Mouse (Mus musculus) stomach, embryonic 14.5 days (tissue): ENCODE data around the gene Gm42791. TPM values are rescaled to one million over a fixed set of nuclear protein-coding genes. Genes with fewer than 3 reads are reported as not detected.
A peak's percentile ranks its signal among the peaks of the same experiment; 100 is the strongest.

ENCODE experiments used
- ATAC-seq: fragments of 200-750 bp; cut with Nextera tagmentation; 2 replicates; pipeline ENCODE4 v1.8.0; 2017; ENCODE audit warnings: low read depth, moderate TSS enrichment; ENCODE audit not compliant: insufficient number of reproducible peaks, insufficient read depth, low FRiP score
- H3K27ac ChIP-seq: fragments of 300-500 bp; sonication (generic); 2 replicates; pipeline ENCODE4 v1.5.1; 2014; ENCODE audit warnings: mild to moderate bottlenecking, low read length, moderate library complexity, mixed read lengths
- H3K27me3 ChIP-seq: fragments of 300-500 bp; sonication (generic); 2 replicates; pipeline ENCODE4 v1.6.1; 2014; ENCODE audit warnings: low read length, control low read depth, mixed read lengths; ENCODE audit not compliant: control insufficient read depth, insufficient read depth
- H3K36me3 ChIP-seq: fragments of 300-500 bp; sonication (generic); 2 replicates; pipeline ENCODE4 v1.6.1; 2014; ENCODE audit warnings: mild to moderate bottlenecking, control low read depth, low read length, moderate library complexity, mixed read lengths; ENCODE audit not compliant: control insufficient read depth, insufficient read depth
- H3K4me1 ChIP-seq: fragments of 300-500 bp; sonication (generic); 2 replicates; pipeline ENCODE4 v1.6.1; 2014; ENCODE audit warnings: low read length, control low read depth, mixed read lengths; ENCODE audit not compliant: control insufficient read depth, insufficient read depth
- H3K4me2 ChIP-seq: fragments of 300-500 bp; sonication (generic); replicated peaks from 2 replicates; pipeline ENCODE4 v1.6.1; 2014; ENCODE audit warnings: low read depth, low read length, control low read depth
- H3K4me3 ChIP-seq: fragments of 300-500 bp; sonication (generic); 2 replicates; pipeline ENCODE4 v1.5.1; 2014; ENCODE audit warnings: low read depth, low read length, control low read depth
- H3K9ac ChIP-seq: fragments of 300-500 bp; sonication (generic); replicated peaks from 2 replicates; pipeline ENCODE4 v1.6.1; 2014; ENCODE audit warnings: low read depth, mild to moderate bottlenecking, control low read depth, low read length, moderate library complexity, mixed read lengths
- H3K9me3 ChIP-seq: fragments of 300-500 bp; sonication (generic); 2 replicates; pipeline ENCODE4 v1.6.1; 2016; ENCODE audit warnings: low read depth, low read length, control low read depth; ENCODE audit not compliant: control insufficient read depth
- WGBS: fragments of 180-500 bp; shearing (Covaris S2); extraction: QIAGEN DNeasy Blood & Tissue Kit; methylation state at CpG from one replicate; pipeline ENCODE4 v1.1.7; 2014; 5-methylcytosine and 5-hydroxymethylcytosine counted together
- polyA plus RNA-seq: library from polyadenylated mRNA; unstranded; fragments of >200 nt; fragmentation: Nextera tagmentation; extraction: Ambion mirVana; gene quantifications from 2 replicates; pipeline ENCODE4 v1.2.1, GENCODE M21; 2014

The Gm42791 gene
- polyA plus RNA-seq, 1 experiment from 2014 or later = not detected

DNA sequence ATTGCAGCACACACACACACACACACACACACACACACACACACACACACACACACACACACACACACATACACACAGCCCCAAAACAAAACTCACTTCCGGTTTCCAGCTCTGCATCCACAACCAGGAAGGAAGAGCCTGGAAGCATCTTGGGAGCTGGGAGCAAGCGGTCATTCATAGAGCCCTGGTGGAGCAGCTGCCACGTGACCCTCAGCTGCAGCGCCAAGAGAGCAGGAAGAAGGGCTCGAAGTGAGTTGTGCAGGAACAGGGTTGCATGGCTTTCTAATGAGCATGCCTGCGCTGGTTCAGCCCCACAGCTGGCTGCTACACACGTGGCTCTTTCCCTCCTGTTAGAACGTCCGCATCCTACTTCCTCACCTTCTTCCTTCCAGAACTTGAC lies 25.3 kb downstream of the Gm42791 start:
- ATAC-seq = peak; percentile 34; the same call in 1 of the 2 replicates

DNA sequence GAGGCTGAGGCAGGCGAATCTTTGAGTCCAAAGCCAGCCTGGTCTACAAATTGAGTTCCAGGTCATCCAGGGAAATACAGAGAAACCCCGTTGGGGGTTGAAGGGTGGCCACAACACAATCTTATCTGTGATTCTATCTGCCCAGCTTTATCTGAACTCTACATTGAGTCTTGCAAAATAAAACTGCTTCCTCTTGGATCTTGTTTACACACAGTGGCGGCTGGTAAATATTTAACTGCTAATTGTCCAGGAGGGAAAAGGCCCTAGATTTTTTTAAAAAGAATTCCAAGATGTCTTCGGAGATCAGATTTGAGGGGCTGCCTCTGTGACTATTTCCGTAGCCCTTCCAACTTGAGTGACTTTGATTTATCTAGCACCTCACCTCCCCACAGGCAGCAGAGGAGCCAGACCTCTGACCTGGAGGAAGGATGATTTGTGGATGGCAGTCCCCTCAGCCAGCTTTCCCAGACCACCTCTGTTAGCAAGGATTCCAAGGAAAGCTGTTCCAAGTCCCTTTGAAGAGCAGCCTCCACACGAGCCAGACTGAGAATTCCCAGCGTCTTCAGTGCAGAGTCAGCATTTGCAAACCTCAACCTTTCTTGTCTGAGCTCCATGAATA lies 25.9 kb downstream of the Gm42791 start:
- Histone ChIP-seq H3K27ac (no peak overlapping the region; the same call in 1 of the 2 replicates), H3K9me3 (no peaks in the 10 kb centered on the region), H3K4me3 (no peak overlapping the region), H3K4me1 (peaks cover 41% of the 10 kb centered on the region), H3K4me2 (no peak overlapping the region), H3K9ac (no peak overlapping the region), H3K27me3 (no peaks in the 10 kb centered on the region), H3K36me3 (no peaks in the 10 kb centered on the region)
- 46% methylated on average over 7 of the region's 7 CpGs for WGBS
- no peak for ATAC-seq

More for the DNA sequence above, 25.3 kb downstream of the Gm42791 start:
- no peaks in the 10 kb centered on the region for H3K9me3 ChIP-seq
- WGBS = 45% methylated on average over 9 of the region's 9 CpGs
- no peaks in the 10 kb centered on the region for H3K36me3 ChIP-seq
- H3K9ac ChIP-seq = no peak overlapping the region
- no peak overlapping the region for H3K4me2 ChIP-seq
- H3K4me3 ChIP-seq = no peak overlapping the region
- no peaks in the 10 kb centered on the region for H3K27me3 ChIP-seq
- no peak overlapping the region; the same call in 1 of the 2 replicates for H3K27ac ChIP-seq
- peaks cover 40% of the 10 kb centered on the region for H3K4me1 ChIP-seq

DNA sequence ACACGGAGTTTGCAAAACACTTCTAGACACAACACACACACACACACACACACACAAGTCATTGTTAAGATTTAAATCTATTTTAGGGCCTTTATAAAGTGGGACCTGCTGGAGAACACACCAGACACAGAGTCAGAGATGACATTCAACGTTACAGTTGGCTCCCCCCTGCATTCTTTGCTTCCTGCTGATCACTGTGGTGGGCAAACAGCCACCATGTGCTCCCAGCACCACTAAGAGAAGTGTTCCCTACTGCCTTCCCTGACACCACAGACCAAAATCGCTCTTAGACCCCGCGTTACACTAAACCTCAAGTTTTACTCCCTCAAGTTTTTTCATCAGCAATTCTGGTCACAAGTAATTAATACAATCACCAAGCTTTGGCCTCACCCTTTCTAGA lies 26.8 kb downstream of the Gm42791 start:
- H3K4me3 ChIP-seq = no peak overlapping the region
- WGBS = 77% methylated on average over 5 of the region's 5 CpGs
- no peaks in the 10 kb centered on the region for H3K27me3 ChIP-seq
- peaks cover 40% of the 10 kb centered on the region for H3K4me1 ChIP-seq
- no peak overlapping the region for H3K4me2 ChIP-seq
- H3K36me3 ChIP-seq = no peaks in the 10 kb centered on the region
- ATAC-seq = no peak
- no peaks in the 10 kb centered on the region for H3K9me3 ChIP-seq
- no peak overlapping the region for H3K9ac ChIP-seq
- no peak overlapping the region for H3K27ac ChIP-seq

DNA sequence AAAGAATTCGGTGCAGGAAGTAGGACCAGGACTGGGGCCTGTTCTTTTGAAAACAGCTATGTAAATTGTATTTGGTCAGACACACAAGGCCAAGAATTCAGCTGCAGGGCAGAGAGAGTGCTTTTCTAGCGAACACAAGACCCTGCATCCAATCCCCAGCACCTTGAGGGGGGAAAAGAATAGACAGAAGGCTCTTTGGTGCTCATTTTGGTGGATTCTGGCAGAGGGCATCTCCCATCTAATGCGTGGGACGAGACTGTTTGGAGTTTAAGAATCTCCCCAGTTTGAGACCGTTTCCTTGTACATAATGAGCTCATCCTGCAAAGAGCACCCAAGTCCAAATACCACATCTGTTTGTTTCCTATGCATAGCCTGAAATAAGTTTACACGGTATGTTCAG lies 28.6 kb downstream of the Gm42791 start:
- no peaks in the 10 kb centered on the region for H3K36me3 ChIP-seq
- peaks cover 34% of the 10 kb centered on the region for H3K4me1 ChIP-seq
- H3K4me2 ChIP-seq = no peak overlapping the region
- no peak for ATAC-seq
- H3K9me3 ChIP-seq = no peaks in the 10 kb centered on the region
- 51% methylated on average over 6 of the region's 6 CpGs for WGBS
- H3K4me3 ChIP-seq = no peak overlapping the region
- no peaks in the 10 kb centered on the region for H3K27me3 ChIP-seq
- peak overlapping the region; percentile 77 for H3K27ac ChIP-seq
- 0 out of 2 replicates have a peak overlapping the region, but pooled peaks have one; percentile 3 for H3K9ac ChIP-seq

DNA sequence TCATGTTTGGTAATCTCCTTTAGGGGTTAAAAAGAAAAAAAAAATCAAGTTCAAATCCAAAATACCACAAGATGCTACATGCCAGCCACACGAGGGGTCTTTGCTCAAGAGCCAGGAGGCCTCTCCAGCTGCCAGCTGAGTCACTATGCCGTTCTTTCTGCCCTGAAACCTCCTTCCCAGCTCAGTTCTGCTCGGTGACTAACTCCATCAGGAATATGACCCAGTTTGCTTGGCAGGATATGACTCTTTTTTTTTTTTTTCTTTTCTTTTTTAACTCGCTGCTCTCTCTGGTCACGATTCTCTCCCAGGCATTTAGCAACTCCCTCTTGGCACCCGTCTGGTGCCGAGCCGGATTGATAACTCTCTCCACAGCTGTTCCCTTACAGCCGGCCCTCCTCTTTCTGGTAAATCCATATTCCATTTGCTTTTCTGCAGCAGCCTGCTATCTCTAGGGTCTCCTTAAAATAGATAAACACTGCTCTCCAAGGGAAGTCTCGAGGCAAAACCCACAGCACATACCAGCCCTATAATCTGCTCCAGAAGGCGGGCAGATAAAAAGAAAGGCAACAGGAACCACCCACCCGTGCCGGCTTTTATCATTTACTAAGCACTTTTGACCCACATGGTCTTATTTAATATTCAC lies 29.1 kb downstream of the Gm42791 start:
- Histone ChIP-seq H3K9me3 (no peaks in the 10 kb centered on the region), H3K27me3 (no peaks in the 10 kb centered on the region), H3K4me1 (peaks cover 34% of the 10 kb centered on the region), H3K4me2 (0 out of 2 replicates have a peak overlapping the region, but pooled peaks have one; percentile 0), H3K4me3 (no peak overlapping the region), H3K27ac (peak overlapping the region; percentile 77), H3K36me3 (no peaks in the 10 kb centered on the region), H3K9ac (0 out of 2 replicates have a peak overlapping the region, but pooled peaks have one; percentile 3)
- WGBS = 13% methylated on average over 13 of the region's 13 CpGs
- peak; percentile 77; the same call in 1 of the 2 replicates for ATAC-seq

DNA sequence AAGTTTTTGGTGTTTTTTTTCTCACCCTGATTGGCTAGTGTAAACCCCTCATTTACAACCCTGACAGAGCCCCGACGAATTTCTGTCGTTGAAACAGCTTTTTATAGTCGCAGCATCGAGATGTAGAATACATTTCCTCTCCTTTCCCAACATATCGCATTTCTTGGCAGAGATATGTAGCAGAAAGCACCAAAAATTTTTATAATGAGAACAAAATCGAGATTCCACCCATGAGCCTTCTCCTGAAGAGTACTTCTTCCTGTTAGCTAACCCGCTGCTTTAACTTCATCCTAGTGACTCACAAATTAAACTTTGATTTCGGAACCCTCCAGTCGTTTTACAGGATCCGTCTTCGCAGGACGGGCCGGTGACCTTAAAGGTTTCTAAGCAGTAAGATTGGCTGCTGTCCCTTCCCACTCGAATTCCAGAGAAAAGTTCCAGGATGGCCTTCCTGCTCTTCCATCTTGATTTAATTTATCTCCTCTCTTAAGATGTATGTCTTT lies 29.8 kb downstream of the Gm42791 start:
- peaks cover 38% of the 10 kb centered on the region for H3K4me1 ChIP-seq
- H3K27ac ChIP-seq = peak overlapping the region; percentile 77
- 59% methylated on average over 15 of the region's 15 CpGs for WGBS
- no peaks in the 10 kb centered on the region for H3K27me3 ChIP-seq
- 0 out of 2 replicates have a peak overlapping the region, but pooled peaks have one; percentile 0 for H3K4me2 ChIP-seq
- H3K36me3 ChIP-seq = no peaks in the 10 kb centered on the region
- H3K4me3 ChIP-seq = no peak overlapping the region
- no peak overlapping the region for H3K9ac ChIP-seq
- ATAC-seq = no peak
- H3K9me3 ChIP-seq = no peaks in the 10 kb centered on the region

DNA sequence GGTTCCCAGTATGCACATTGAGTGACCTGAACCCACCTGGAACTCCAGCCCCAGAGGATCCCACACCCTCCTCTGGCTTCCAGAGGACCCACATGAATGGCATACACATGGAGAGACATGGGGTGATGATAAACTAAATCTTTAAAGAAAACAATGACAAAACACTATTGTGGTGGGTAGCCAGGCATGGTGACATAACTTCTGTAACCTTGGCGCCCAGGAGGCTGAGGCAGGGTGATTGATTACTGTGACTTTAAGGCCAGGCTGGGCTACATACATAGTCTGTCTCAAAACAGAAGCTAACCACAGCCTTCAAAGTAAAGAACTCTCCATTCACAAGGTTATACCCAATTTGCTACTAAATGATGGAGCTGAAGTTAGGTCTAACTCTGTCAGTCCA lies 30.7 kb downstream of the Gm42791 start:
- WGBS = 61% methylated on average over 1 of the region's 1 CpGs
- H3K27ac ChIP-seq = no peak overlapping the region
- no peaks in the 10 kb centered on the region for H3K9me3 ChIP-seq
- H3K9ac ChIP-seq = no peak overlapping the region
- no peak overlapping the region for H3K4me3 ChIP-seq
- no peaks in the 10 kb centered on the region for H3K36me3 ChIP-seq
- ATAC-seq = no peak
- H3K4me1 ChIP-seq = peaks cover 42% of the 10 kb centered on the region
- H3K27me3 ChIP-seq = no peaks in the 10 kb centered on the region
- H3K4me2 ChIP-seq = no peak overlapping the region

DNA sequence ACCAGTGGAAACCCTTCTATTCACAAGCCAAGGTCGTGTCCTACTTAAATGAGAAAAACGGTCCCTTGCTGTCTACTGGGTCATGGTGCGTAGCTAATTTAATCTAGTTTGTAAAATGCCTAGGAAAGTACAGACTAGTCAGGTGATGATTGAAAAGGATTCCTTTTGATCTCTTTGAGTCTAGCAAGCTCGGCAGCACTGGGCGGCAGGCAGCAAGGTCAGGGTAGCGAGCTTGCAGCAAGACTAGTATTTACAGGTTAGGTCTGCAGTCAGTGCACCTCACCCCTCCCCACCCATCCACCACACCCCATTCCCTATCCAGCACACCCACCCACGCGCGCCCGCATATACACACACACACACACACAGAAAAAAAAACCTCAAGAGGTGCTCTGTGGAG lies 34.7 kb downstream of the Gm42791 start:
- Histone ChIP-seq H3K27ac (peak overlapping the region; percentile 74), H3K4me1 (peaks cover 23% of the 10 kb centered on the region), H3K36me3 (no peaks in the 10 kb centered on the region), H3K9me3 (no peaks in the 10 kb centered on the region), H3K4me3 (peak overlapping the region; percentile 38; the same call in 1 of the 2 replicates), H3K9ac (peak overlapping the region; percentile 25; the same call in 1 of the 2 replicates), H3K4me2 (peak overlapping the region; percentile 82), H3K27me3 (no peaks in the 10 kb centered on the region)
- WGBS = 53% methylated on average over 10 of the region's 10 CpGs
- ATAC-seq = no peak
